Mouse (Mus musculus) thymus, adult 2 months (tissue): Measurements from ENCODE around the gene Myl3.

Experiments
- CTCF ChIP-seq: fragments of 200-500 bp; IDR thresholded peaks from 2 replicates; pipeline ENCODE4 v1.5.1; 2012; ENCODE audit warnings: mild to moderate bottlenecking, control low read depth, low read length, moderate library complexity, borderline replicate concordance; ENCODE audit not compliant: control insufficient read depth, poor library complexity, insufficient read depth; ENCODE audit errors: extremely low read depth
- POLR2A ChIP-seq: fragments of 200-500 bp; IDR thresholded peaks from 2 replicates; pipeline ENCODE4 v1.6.1; 2012; ENCODE audit warnings: mild to moderate bottlenecking, low read length, control low read depth, moderate library complexity; ENCODE audit not compliant: control insufficient read depth, poor library complexity, insufficient read depth; ENCODE audit errors: extremely low read depth

GRCm38 (mm10) chr9:110778559-110778958, 36.9 kb downstream of the Myl3 start:
- no peak for TF ChIP-seq CTCF
- TF ChIP-seq POLR2A: no peak
